Mouse (Mus musculus): Measurements from ENCODE around the gene Sprr2k. TPM values are rescaled to one million over a fixed set of nuclear protein-coding genes. Genes with fewer than 3 reads are reported as not detected.

The Sprr2k gene
- not detected in 2 replicates for polyA plus RNA-seq (2015; fragmentation: Nextera tagmentation; extraction: Ambion mirVana)

DNA sequence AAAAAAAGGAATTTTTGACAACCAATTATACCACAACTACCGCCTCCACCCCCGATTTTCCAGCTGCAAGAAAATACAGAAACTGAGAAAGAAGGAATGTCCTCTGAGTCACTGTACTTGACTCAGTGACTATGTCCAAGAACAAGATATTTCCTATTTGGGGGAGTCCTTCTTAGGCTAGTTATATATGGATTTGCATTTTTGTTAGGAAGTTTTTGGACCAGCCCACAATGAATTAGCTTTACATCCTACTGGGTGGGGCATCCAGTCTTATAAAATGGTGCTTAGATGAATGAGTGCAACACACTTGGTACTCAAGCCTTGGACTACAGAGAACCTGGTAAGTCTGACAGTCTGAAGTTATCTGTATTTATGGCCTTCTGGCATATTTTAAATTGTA, at the start of gene Sprr2k:
TSS of gene Sprr2k (plus strand) at position 301 of the 400 bp plus-strand sequence.
- no peak within 1 kb of the TSS for H3K4me3 ChIP-seq (ENCODE audit: low read length)
- WGBS, result 85% methylated on average over 2 of the region's 2 CpGs
- no peaks in the 10 kb centered on the region for H3K4me1 ChIP-seq (ENCODE audit: control insufficient read depth, insufficient read depth, low read length)
- no peak within 1 kb of the TSS for H3K4me2 ChIP-seq (ENCODE audit: low read depth, low read length)
- ATAC-seq (replicated peaks; ENCODE audit: extremely low read depth, insufficient read depth, low FRiP score), result no peak
- no peaks in the 10 kb centered on the region for H3K27me3 ChIP-seq (ENCODE audit: control insufficient read depth, insufficient read depth, low read length)
- H3K36me3 ChIP-seq (ENCODE audit: control insufficient read depth, insufficient read depth), result no peaks in the 10 kb centered on the region
- no peak within 1 kb of the TSS for H3K27ac ChIP-seq (ENCODE audit: low read length)
- no peaks in the 10 kb centered on the region for H3K9me3 ChIP-seq (replicated peaks; ENCODE audit: control insufficient read depth, low read length)
- H3K9ac ChIP-seq (ENCODE audit: low read length), result no peak within 1 kb of the TSS

DNA sequence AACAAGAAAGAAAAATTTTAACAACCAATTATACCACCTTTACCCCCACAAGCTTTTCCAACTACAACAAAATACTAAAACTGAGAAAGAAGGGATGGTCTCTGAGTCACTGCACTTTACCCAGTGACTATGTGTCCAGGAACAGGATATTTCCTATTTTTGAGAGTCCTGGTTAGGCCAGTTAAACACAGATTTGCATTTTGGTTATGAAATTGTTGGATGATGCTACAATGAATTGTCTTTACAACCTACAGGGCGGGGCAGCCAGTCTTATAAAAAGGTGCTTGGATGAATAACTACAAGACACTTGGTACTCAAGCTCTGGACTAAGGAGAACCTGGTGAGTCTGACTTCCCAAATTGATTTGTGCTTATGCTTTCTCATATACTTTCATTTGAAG, 47.0 kb upstream of the Sprr2k start, which contains the start of gene Sprr2h:
TSS of gene Sprr2h (plus strand) at position 301 of the 400 bp plus-strand sequence.
- no peak for ATAC-seq (replicated peaks; ENCODE audit: extremely low read depth, insufficient read depth, low FRiP score)
- Histone ChIP-seq H3K4me1 (ENCODE audit: control insufficient read depth, insufficient read depth, low read length) (no peaks in the 10 kb centered on the region), H3K9me3 (replicated peaks; ENCODE audit: control insufficient read depth, low read length) (no peaks in the 10 kb centered on the region), H3K4me2 (ENCODE audit: low read depth, low read length) (no peak within 1 kb of the TSS), H3K27me3 (ENCODE audit: control insufficient read depth, insufficient read depth, low read length) (no peaks in the 10 kb centered on the region), H3K9ac (ENCODE audit: low read length) (no peak within 1 kb of the TSS), H3K36me3 (ENCODE audit: control insufficient read depth, insufficient read depth) (no peaks in the 10 kb centered on the region), H3K4me3 (ENCODE audit: low read length) (no peak within 1 kb of the TSS), H3K27ac (ENCODE audit: low read length) (no peak within 1 kb of the TSS)
- WGBS, result 63% methylated on average over 1 of the region's 1 CpGs

DNA sequence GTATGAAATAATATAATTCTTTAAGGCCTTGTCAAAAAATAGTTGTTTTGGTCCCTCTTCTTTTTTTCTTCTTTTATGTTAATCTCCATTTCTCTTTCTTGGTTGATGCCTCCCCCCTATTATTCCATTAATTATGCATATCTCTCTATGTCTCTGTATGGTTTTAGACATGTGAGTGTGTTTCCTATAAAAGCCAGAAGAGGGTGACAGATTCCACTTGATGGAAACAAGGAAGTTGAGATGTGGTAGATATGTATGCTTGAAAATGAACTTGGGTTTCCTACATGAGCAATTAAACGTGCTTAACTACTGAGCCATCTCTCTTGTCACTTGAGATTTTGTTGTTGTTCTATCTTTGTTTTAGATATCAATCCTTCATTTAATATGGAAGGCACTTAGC, 38.1 kb upstream of the Sprr2k start:
- ATAC-seq (replicated peaks; ENCODE audit: extremely low read depth, insufficient read depth, low FRiP score), result no peak
- no peaks in the 10 kb centered on the region for H3K4me1 ChIP-seq (ENCODE audit: control insufficient read depth, insufficient read depth, low read length)
- 29% methylated on average over 1 of the region's 1 CpGs for WGBS
- no peaks in the 10 kb centered on the region for H3K9me3 ChIP-seq (replicated peaks; ENCODE audit: control insufficient read depth, low read length)
- no peak overlapping the region for H3K4me2 ChIP-seq (ENCODE audit: low read depth, low read length)
- no peak overlapping the region for H3K9ac ChIP-seq (ENCODE audit: low read length)
- no peaks in the 10 kb centered on the region for H3K27me3 ChIP-seq (ENCODE audit: control insufficient read depth, insufficient read depth, low read length)
- no peaks in the 10 kb centered on the region for H3K36me3 ChIP-seq (ENCODE audit: control insufficient read depth, insufficient read depth)
- H3K4me3 ChIP-seq (ENCODE audit: low read length), result no peak overlapping the region
- no peak overlapping the region for H3K27ac ChIP-seq (ENCODE audit: low read length)

DNA sequence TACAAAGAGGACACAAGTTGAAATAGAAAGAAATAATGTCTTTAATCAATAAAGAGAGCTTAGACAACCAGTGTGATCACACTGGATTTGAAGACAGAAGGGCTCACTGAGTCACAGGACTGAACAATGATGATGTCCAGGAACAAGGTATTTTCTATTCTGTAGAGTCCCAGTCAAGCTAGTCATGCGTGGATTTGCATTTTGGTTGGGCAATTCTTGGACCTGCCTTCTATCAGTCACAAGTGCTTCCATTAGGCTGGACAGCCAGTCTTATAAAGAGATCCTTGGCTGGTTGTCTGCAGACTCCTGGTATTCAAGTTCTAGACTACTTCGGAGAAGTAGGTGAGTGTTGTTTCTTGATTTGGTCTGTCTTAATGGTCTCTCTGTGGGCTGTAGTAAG, 24.7 kb upstream of the Sprr2k start, which contains the start of gene Sprr2i:
TSS of gene Sprr2i (plus strand) at position 301 of the 400 bp plus-strand sequence.
- Histone ChIP-seq H3K4me1 (ENCODE audit: control insufficient read depth, insufficient read depth, low read length) (no peaks in the 10 kb centered on the region), H3K9me3 (replicated peaks; ENCODE audit: control insufficient read depth, low read length) (no peaks in the 10 kb centered on the region), H3K27ac (ENCODE audit: low read length) (no peak within 1 kb of the TSS), H3K4me3 (ENCODE audit: low read length) (no peak within 1 kb of the TSS), H3K9ac (ENCODE audit: low read length) (no peak within 1 kb of the TSS), H3K27me3 (ENCODE audit: control insufficient read depth, insufficient read depth, low read length) (no peaks in the 10 kb centered on the region), H3K4me2 (ENCODE audit: low read depth, low read length) (no peak within 1 kb of the TSS), H3K36me3 (ENCODE audit: control insufficient read depth, insufficient read depth) (no peaks in the 10 kb centered on the region)
- 85% methylated on average over 2 of the region's 2 CpGs for WGBS
- ATAC-seq (replicated peaks; ENCODE audit: extremely low read depth, insufficient read depth, low FRiP score), result no peak

DNA sequence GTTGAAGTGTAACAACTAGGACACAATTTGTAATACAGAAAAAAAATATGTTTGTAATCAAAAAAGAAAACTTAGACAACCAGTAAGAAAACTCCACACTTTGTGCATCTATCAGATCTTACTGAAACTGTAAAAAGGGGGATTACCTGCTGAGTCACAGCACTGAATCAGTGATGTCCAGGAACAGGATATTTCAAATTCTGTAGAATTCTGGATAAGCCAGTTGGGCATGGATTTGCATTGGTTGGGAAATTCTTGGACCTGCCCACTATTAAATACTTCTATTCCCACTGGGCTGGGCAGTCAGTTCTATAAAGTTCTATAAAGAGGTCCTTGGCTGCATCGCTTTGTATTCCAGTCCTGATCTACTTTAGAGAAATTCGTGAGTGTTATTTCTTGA, 14.6 kb upstream of the Sprr2k start, which contains the start of gene Sprr2j-ps:
TSS of gene Sprr2j-ps (plus strand) at position 301 of the 400 bp plus-strand sequence.
- H3K9me3 ChIP-seq (replicated peaks; ENCODE audit: control insufficient read depth, low read length), result no peaks in the 10 kb centered on the region
- 78% methylated on average over 2 of the region's 2 CpGs for WGBS
- no peaks in the 10 kb centered on the region for H3K27me3 ChIP-seq (ENCODE audit: control insufficient read depth, insufficient read depth, low read length)
- no peak within 1 kb of the TSS for H3K9ac ChIP-seq (ENCODE audit: low read length)
- no peak within 1 kb of the TSS for H3K27ac ChIP-seq (ENCODE audit: low read length)
- H3K4me1 ChIP-seq (ENCODE audit: control insufficient read depth, insufficient read depth, low read length), result no peaks in the 10 kb centered on the region
- H3K36me3 ChIP-seq (ENCODE audit: control insufficient read depth, insufficient read depth), result no peaks in the 10 kb centered on the region
- no peak within 1 kb of the TSS for H3K4me2 ChIP-seq (ENCODE audit: low read depth, low read length)
- no peak within 1 kb of the TSS for H3K4me3 ChIP-seq (ENCODE audit: low read length)
- no peak for ATAC-seq (replicated peaks; ENCODE audit: extremely low read depth, insufficient read depth, low FRiP score)

DNA sequence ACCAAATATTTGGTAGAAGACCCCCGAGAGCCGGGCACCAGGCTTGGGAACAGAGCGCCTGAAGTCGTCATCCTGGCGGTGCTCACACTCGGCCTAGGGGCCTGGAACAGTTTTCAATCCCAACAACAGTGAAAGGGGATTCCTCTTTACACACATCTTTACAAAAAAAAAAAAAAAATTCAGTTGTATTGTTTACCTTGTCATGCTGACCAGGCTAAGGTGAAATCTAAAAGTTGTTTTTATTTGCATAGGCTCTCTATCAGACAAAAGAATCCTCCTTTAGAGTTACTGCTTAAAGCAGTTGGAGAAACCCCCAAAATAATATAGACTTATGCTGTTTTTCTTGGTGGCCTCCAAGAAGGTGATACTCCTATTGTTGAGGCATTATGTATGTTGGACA, 3.1 kb upstream of the Sprr2k start, which contains the start of gene Gm9774:
TSS of gene Gm9774 (minus strand) at position 101 of the 400 bp plus-strand sequence.
- Histone ChIP-seq H3K9me3 (replicated peaks; ENCODE audit: control insufficient read depth, low read length) (no peaks in the 10 kb centered on the region), H3K9ac (ENCODE audit: low read length) (no peak within 1 kb of the TSS), H3K4me1 (ENCODE audit: control insufficient read depth, insufficient read depth, low read length) (no peaks in the 10 kb centered on the region), H3K4me2 (ENCODE audit: low read depth, low read length) (no peak within 1 kb of the TSS), H3K36me3 (ENCODE audit: control insufficient read depth, insufficient read depth) (no peaks in the 10 kb centered on the region), H3K27ac (ENCODE audit: low read length) (no peak within 1 kb of the TSS), H3K4me3 (ENCODE audit: low read length) (no peak within 1 kb of the TSS), H3K27me3 (ENCODE audit: control insufficient read depth, insufficient read depth, low read length) (no peaks in the 10 kb centered on the region)
- no peak for ATAC-seq (replicated peaks; ENCODE audit: extremely low read depth, insufficient read depth, low FRiP score)
- 82% methylated on average over 6 of the region's 6 CpGs for WGBS

DNA sequence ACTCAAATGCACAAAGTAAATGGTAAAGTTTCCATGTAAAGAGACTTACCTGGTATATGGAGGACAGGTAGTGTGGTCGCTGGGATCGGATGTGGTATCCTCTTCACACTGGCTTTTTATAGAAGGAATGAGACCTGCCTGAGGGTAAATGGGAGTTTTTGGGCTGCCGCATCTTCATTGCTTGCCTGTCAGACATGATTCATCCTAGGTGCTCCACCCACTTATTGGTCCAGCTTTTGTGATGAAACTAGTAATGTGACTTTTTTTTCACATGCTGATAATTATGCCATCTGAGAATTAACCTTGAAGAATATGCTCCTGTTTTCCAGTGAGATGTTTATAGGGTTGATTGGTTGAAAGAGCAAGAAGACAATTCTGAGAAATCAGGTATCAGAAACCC, 6.3 kb downstream of the Sprr2k start, which contains the start of gene Sprr1b:
TSS of gene Sprr1b (minus strand) at position 101 of the 400 bp plus-strand sequence.
- no peak within 1 kb of the TSS for H3K4me3 ChIP-seq (ENCODE audit: low read length)
- H3K27ac ChIP-seq (ENCODE audit: low read length), result no peak within 1 kb of the TSS
- no peak within 1 kb of the TSS for H3K9ac ChIP-seq (ENCODE audit: low read length)
- H3K4me2 ChIP-seq (ENCODE audit: low read depth, low read length), result no peak within 1 kb of the TSS
- H3K4me1 ChIP-seq (ENCODE audit: control insufficient read depth, insufficient read depth, low read length), result no peaks in the 10 kb centered on the region
- no peak for ATAC-seq (replicated peaks; ENCODE audit: extremely low read depth, insufficient read depth, low FRiP score)
- H3K27me3 ChIP-seq (ENCODE audit: control insufficient read depth, insufficient read depth, low read length), result no peaks in the 10 kb centered on the region
- H3K9me3 ChIP-seq (replicated peaks; ENCODE audit: control insufficient read depth, low read length), result no peaks in the 10 kb centered on the region
- WGBS, result 88% methylated on average over 3 of the region's 3 CpGs
- H3K36me3 ChIP-seq (ENCODE audit: control insufficient read depth, insufficient read depth), result no peaks in the 10 kb centered on the region

DNA sequence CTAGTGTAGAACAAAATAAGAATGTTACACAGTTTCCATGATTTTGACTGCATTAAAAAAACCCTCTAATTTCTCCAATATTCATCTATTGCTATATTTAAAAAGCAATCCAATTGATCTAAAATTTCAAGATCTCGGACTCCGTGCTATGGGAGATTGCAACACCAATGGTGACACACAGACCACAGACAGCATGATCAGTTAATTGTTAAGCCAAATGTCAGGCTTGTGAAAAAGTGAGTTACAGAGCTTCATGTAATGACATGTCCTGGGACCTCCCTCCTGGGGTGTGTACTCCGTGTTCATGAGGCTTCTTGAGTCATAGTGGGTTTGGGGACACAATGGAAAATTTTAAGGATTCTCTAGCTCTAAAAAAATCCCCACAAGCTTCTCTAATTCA, 7.8 kb downstream of the Sprr2k start:
- H3K4me2 ChIP-seq (ENCODE audit: low read depth, low read length), result no peak overlapping the region
- no peak overlapping the region for H3K4me3 ChIP-seq (ENCODE audit: low read length)
- H3K36me3 ChIP-seq (ENCODE audit: control insufficient read depth, insufficient read depth), result no peaks in the 10 kb centered on the region
- H3K9ac ChIP-seq (ENCODE audit: low read length), result no peak overlapping the region
- ATAC-seq (replicated peaks; ENCODE audit: extremely low read depth, insufficient read depth, low FRiP score), result no peak
- WGBS, result 78% methylated on average over 3 of the region's 3 CpGs
- no peaks in the 10 kb centered on the region for H3K4me1 ChIP-seq (ENCODE audit: control insufficient read depth, insufficient read depth, low read length)
- no peak overlapping the region for H3K27ac ChIP-seq (ENCODE audit: low read length)
- H3K27me3 ChIP-seq (ENCODE audit: control insufficient read depth, insufficient read depth, low read length), result no peaks in the 10 kb centered on the region
- H3K9me3 ChIP-seq (replicated peaks; ENCODE audit: control insufficient read depth, low read length), result no peaks in the 10 kb centered on the region

DNA sequence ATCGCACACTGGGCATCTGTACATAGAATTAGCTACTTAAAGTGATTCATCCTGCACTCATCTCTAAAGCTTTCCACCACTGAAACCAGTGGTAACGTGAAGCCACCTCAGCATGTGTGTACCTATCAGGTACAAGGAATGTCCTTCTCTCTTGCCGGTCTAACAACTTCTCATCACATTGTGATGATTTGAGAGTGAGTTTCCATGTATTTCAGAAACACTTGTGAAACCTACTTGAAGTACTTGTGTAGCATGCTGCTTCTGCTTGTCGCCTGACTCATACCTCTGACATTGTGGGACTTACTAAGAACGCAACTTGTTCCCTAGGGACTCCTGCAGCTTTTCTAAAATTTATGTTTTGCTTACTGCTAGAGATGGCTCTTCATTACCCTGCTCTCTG, 22.8 kb downstream of the Sprr2k start:
- 56% methylated on average over 5 of the region's 5 CpGs for WGBS
- no peak overlapping the region for H3K9ac ChIP-seq (ENCODE audit: low read length)
- no peaks in the 10 kb centered on the region for H3K4me1 ChIP-seq (ENCODE audit: control insufficient read depth, insufficient read depth, low read length)
- H3K27ac ChIP-seq (ENCODE audit: low read length), result no peak overlapping the region
- no peak for ATAC-seq (replicated peaks; ENCODE audit: extremely low read depth, insufficient read depth, low FRiP score)
- no peak overlapping the region for H3K4me3 ChIP-seq (ENCODE audit: low read length)
- no peaks in the 10 kb centered on the region for H3K27me3 ChIP-seq (ENCODE audit: control insufficient read depth, insufficient read depth, low read length)
- H3K36me3 ChIP-seq (ENCODE audit: control insufficient read depth, insufficient read depth), result no peaks in the 10 kb centered on the region
- H3K4me2 ChIP-seq (ENCODE audit: low read depth, low read length), result no peak overlapping the region
- no peaks in the 10 kb centered on the region for H3K9me3 ChIP-seq (replicated peaks; ENCODE audit: control insufficient read depth, low read length)

All from heart, embryonic 16.5 days (tissue).